Mouse (Mus musculus) kidney, adult 2 months (tissue): Measurements from ENCODE around the gene Ccdc9b. TPM values are rescaled to one million over a fixed set of nuclear protein-coding genes. Genes with fewer than 3 reads are reported as not detected.

Source experiments
- DNase-seq: peaks from one replicate; pipeline ENCODE4 v3.0.0; 2021
- H3K27ac ChIP-seq: fragments of 200-500 bp; 2 replicates; pipeline ENCODE4 v1.5.1; 2012; ENCODE audit warnings: low read depth, low read length, control low read depth, inconsistent platforms; ENCODE audit not compliant: insufficient read depth
- H3K27me3 ChIP-seq: fragments of 200-500 bp; replicated peaks from 2 replicates; pipeline ENCODE4 v1.6.1; 2012; ENCODE audit warnings: mild to moderate bottlenecking, moderate library complexity, low read length, inconsistent platforms; ENCODE audit not compliant: control insufficient read depth, insufficient read depth
- H3K36me3 ChIP-seq: fragments of 200-500 bp; 2 replicates; pipeline ENCODE4 v1.6.1; 2012; ENCODE audit warnings: mild to moderate bottlenecking, moderate library complexity, low read length, inconsistent platforms; ENCODE audit not compliant: control insufficient read depth, insufficient read depth
- H3K4me1 ChIP-seq: fragments of 200-500 bp; 2 replicates; pipeline ENCODE4 v1.6.1; 2011; ENCODE audit warnings: low read length; ENCODE audit not compliant: control insufficient read depth, insufficient read depth
- H3K4me3 ChIP-seq: fragments of 200-500 bp; 2 replicates; pipeline ENCODE4 v1.5.1; 2011; ENCODE audit warnings: mild to moderate bottlenecking, low read depth, low read length, control low read depth; ENCODE audit not compliant: insufficient read depth
- CTCF ChIP-seq: fragments of 200-500 bp; conservative IDR thresholded peaks from 2 replicates; pipeline ENCODE4 v1.5.1; 2011; ENCODE audit warnings: low read depth, mild to moderate bottlenecking, control low read depth, low read length, moderate library complexity, mixed read lengths; ENCODE audit not compliant: insufficient read depth, insufficient read length
- POLR2A ChIP-seq: fragments of 200-500 bp; IDR thresholded peaks from one replicate; pipeline ENCODE4 v1.6.1; 2011; ENCODE audit warnings: low read depth, low read length, control low read depth
- WGBS: fragments of 180-500 bp; shearing (Covaris S2); methylation state at CpG from one replicate; pipeline ENCODE4 v1.1.7; 2018; 5-methylcytosine and 5-hydroxymethylcytosine counted together
- polyA plus RNA-seq: library from polyadenylated mRNA; depleted of rRNA; stranded (reverse); fragments of >200 nt; gene quantifications from 2 replicates; pipeline ENCODE4 v1.2.3, GENCODE M21; 2012

The Ccdc9b gene
- polyA plus RNA-seq, 1 experiment: 3.4 TPM

DNA sequence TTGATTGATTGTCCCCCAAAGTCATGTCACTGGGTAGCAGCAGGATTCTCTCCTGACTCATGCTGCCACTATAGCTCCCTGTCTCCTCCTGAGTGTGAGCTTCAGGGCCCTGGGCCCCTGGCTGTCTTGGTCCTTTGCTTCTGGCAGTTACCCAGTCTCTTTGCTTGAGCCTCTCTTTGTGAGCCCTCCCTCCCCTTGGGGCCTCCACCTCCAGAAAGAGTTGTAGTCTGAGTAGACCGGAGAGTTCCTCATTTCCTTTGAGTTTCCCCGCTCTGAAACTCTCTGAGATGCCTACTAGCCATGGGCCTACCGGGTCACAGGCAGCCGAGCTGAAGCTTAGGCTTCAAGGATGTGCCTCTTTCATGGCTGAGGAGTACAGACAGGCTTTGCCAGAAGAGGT is 31.2 kb upstream of the Ccdc9b start:
- H3K4me1 ChIP-seq: no peaks in the 10 kb centered on the region

GRCm38 (mm10) chr2:118792259-118792613 is 29.8 kb upstream of the Ccdc9b start:
- TF ChIP-seq POLR2A: no peak
- no peak for TF ChIP-seq CTCF
- Histone ChIP-seq H3K27ac (no peak overlapping the region), H3K27me3 (no peaks in the 10 kb centered on the region), H3K36me3 (no peaks in the 10 kb centered on the region), H3K4me3 (no peak overlapping the region), H3K4me1 (no peaks in the 10 kb centered on the region)
- 57% methylated on average over 4 of the region's 4 CpGs for WGBS
- DNase-seq: no peak

More for the DNA sequence above, 31.2 kb upstream of the Ccdc9b start:
- WGBS: 79% methylated on average over 4 of the region's 4 CpGs
- no peaks in the 10 kb centered on the region for H3K27me3 ChIP-seq
- no peak overlapping the region for H3K27ac ChIP-seq
- no peak overlapping the region for H3K4me3 ChIP-seq
- no peak for DNase-seq
- H3K36me3 ChIP-seq: no peaks in the 10 kb centered on the region
- no peak for TF ChIP-seq POLR2A
- TF ChIP-seq CTCF: no peak

- Histone ChIP-seq H3K27ac (no peak overlapping the region), H3K4me3 (no peak overlapping the region)
- TF ChIP-seq POLR2A (no peak), CTCF (no peak)
Measured at GRCm38 (mm10) chr2:118791591-118792258, 29.3 kb upstream of the Ccdc9b start.

GRCm38 (mm10) chr2:118790551-118791525 is 28.4 kb upstream of the Ccdc9b start:
- 23% methylated on average over 44 of the region's 44 CpGs for WGBS
- H3K4me1 ChIP-seq: no peaks in the 10 kb centered on the region
- TF ChIP-seq CTCF (peak; percentile 79), POLR2A (no peak)
- H3K36me3 ChIP-seq: no peaks in the 10 kb centered on the region
- no peaks in the 10 kb centered on the region for H3K27me3 ChIP-seq
- no peak overlapping the region for H3K27ac ChIP-seq
- no peak overlapping the region for H3K4me3 ChIP-seq
- peak; percentile 81 for DNase-seq

More at GRCm38 (mm10) chr2:118791591-118792258, 29.3 kb upstream of the Ccdc9b start:
- no peak for DNase-seq
- no peaks in the 10 kb centered on the region for H3K4me1 ChIP-seq
- no peaks in the 10 kb centered on the region for H3K36me3 ChIP-seq
- 93% methylated on average over 26 of the region's 26 CpGs for WGBS
- H3K27me3 ChIP-seq: no peaks in the 10 kb centered on the region

- 64% methylated on average over 12 of the region's 12 CpGs for WGBS
- no peaks in the 10 kb centered on the region for H3K27me3 ChIP-seq
Measured at GRCm38 (mm10) chr2:118790221-118790550, 27.7 kb upstream of the Ccdc9b start.

DNA sequence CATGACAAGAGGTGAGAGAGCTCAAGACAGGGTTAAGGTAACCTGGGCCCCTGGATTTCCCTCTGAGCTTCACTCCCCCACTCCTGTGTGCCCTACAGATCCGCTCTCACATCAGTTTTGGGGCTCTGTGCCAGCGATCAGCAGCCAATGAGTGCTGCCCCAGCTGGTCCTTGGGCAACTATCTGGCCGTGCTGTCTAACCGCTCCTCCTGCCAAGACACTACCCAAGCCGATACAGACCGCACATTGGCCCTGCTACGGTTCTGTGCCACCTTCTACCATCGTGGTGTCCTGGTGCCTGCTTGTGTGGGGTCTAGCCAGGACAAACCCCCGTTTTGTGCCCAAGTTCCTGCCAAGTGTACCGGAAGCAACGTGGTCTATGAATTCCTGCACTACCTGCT is 27.0 kb upstream of the Ccdc9b start:
- no peaks in the 10 kb centered on the region for H3K27me3 ChIP-seq

More at GRCm38 (mm10) chr2:118790221-118790550, 27.7 kb upstream of the Ccdc9b start:
- Histone ChIP-seq H3K4me3 (no peak overlapping the region), H3K27ac (no peak overlapping the region), H3K4me1 (no peaks in the 10 kb centered on the region), H3K36me3 (no peaks in the 10 kb centered on the region)
- DNase-seq: no peak
- TF ChIP-seq CTCF (no peak), POLR2A (no peak)

GRCm38 (mm10) chr2:118786525-118786924 is 24.1 kb upstream of the Ccdc9b start:
- H3K4me1 ChIP-seq: no peaks in the 10 kb centered on the region
- H3K27me3 ChIP-seq: no peaks in the 10 kb centered on the region
- no peaks in the 10 kb centered on the region for H3K36me3 ChIP-seq
- no peak overlapping the region for H3K27ac ChIP-seq
- no peak for TF ChIP-seq CTCF
- no peak for TF ChIP-seq POLR2A
- 89% methylated on average over 5 of the region's 5 CpGs for WGBS
- no peak overlapping the region for H3K4me3 ChIP-seq
- DNase-seq: no peak

More for the DNA sequence above, 27.0 kb upstream of the Ccdc9b start:
- Histone ChIP-seq H3K36me3 (no peaks in the 10 kb centered on the region), H3K27ac (no peak overlapping the region), H3K4me1 (no peaks in the 10 kb centered on the region), H3K4me3 (no peak overlapping the region)
- DNase-seq: no peak
- TF ChIP-seq POLR2A (no peak), CTCF (no peak)
- WGBS: 92% methylated on average over 11 of the region's 11 CpGs
